Mouse (Mus musculus) CH12.LX (cell line): ENCODE results near the gene Nxnl2. TPM values are rescaled to one million over a fixed set of nuclear protein-coding genes. Genes with fewer than 3 reads are reported as not detected.

Experiments used
- DNase-seq: peaks from one replicate; pipeline ENCODE4 v3.0.0-alpha.2; 2013; ENCODE audit errors: extremely low read depth
- H3K27ac ChIP-seq: 2 replicates; pipeline ENCODE4 v1.5.1; 2012; ENCODE audit warnings: low read depth, mild to moderate bottlenecking, control low read depth, moderate library complexity; ENCODE audit not compliant: insufficient read depth
- H3K27me3 ChIP-seq: replicated peaks from 2 replicates; pipeline ENCODE3; 2012; ENCODE audit warnings: inconsistent platforms
- H3K36me3 ChIP-seq, 2 experiments: replicated peaks in 1 of 2; 2 replicates each; pipeline versions ENCODE3 to v1.6.1; 2012; ENCODE audit warnings: inconsistent platforms in 1 of 2, low read length in 1 of 2, mild to moderate bottlenecking in 1 of 2, mixed read lengths in 1 of 2, moderate library complexity in 1 of 2; ENCODE audit not compliant: control insufficient read depth in 1 of 2, insufficient read depth in 1 of 2
- H3K4me1 ChIP-seq, 2 experiments: 2 replicates each; pipeline ENCODE4 v1.6.1; 2012; ENCODE audit warnings: inconsistent platforms in 1 of 2, moderate library complexity in 1 of 2; ENCODE audit not compliant: insufficient read depth in 2 of 2, control insufficient read depth in 1 of 2
- H3K4me2 ChIP-seq: 2 replicates; pipeline ENCODE4 v1.6.1; 2012; ENCODE audit warnings: low read depth, mild to moderate bottlenecking, control low read depth; ENCODE audit not compliant: poor library complexity, insufficient read depth, severe bottlenecking
- H3K4me3 ChIP-seq, 3 experiments: fragments of 150-350 bp in 1 of 3; sonication (generic) in 1 of 3; replicated peaks in 1 of 3; 2 replicates each; pipeline versions ENCODE3 to v1.5.1; 2011 to 2012; ENCODE audit warnings: low read depth in 2 of 3, low read length in 2 of 3, mild to moderate bottlenecking in 2 of 3, moderate library complexity in 2 of 3, control low read depth in 1 of 3, improper control_type of control experiment in 1 of 3, inconsistent platforms in 1 of 3, mixed read lengths in 1 of 3; ENCODE audit not compliant: poor library complexity in 1 of 3
- H3K79me2 ChIP-seq: replicated peaks from 2 replicates; pipeline ENCODE4 v1.6.1; 2012; ENCODE audit warnings: mild to moderate bottlenecking, moderate library complexity; ENCODE audit not compliant: control insufficient read depth, poor library complexity, insufficient read depth, severe bottlenecking; ENCODE audit errors: extremely low read depth
- H3K9ac ChIP-seq: 2 replicates; pipeline ENCODE4 v1.6.1; 2012; ENCODE audit warnings: low read depth, mild to moderate bottlenecking, control low read depth, moderate library complexity; ENCODE audit not compliant: insufficient read depth
- H3K9me3 ChIP-seq: replicated peaks from 2 replicates; pipeline ENCODE3; 2012; ENCODE audit warnings: low read length, inconsistent platforms, mixed read lengths
- CHD2 ChIP-seq: IDR thresholded peaks from 2 replicates; pipeline ENCODE4 v1.6.1; 2011; ENCODE audit warnings: low read length, improper control_type of control experiment
- E2F4 ChIP-seq: IDR thresholded peaks from 2 replicates; pipeline ENCODE4 v1.6.1; 2011; ENCODE audit warnings: low read depth, low read length, improper control_type of control experiment; ENCODE audit not compliant: insufficient replicate concordance
- ELF1 ChIP-seq: IDR thresholded peaks from 2 replicates; pipeline ENCODE4 v1.6.1; 2014; ENCODE audit warnings: low read depth, mild to moderate bottlenecking, inconsistent platforms, low read length, improper control_type of control experiment
- EP300 ChIP-seq: IDR thresholded peaks from 2 replicates; pipeline ENCODE4 v1.6.1; 2011; ENCODE audit warnings: low read length, improper control_type of control experiment
- ETS1 ChIP-seq: conservative IDR thresholded peaks from 2 replicates; pipeline ENCODE4 v1.6.1; 2012; ENCODE audit warnings: low read depth, mild to moderate bottlenecking, inconsistent platforms, low read length, improper control_type of control experiment, moderate library complexity
- GABPA ChIP-seq: IDR thresholded peaks from 2 replicates; pipeline ENCODE4 v1.6.1; 2012; ENCODE audit warnings: low read depth, low read length, improper control_type of control experiment, inconsistent platforms; ENCODE audit not compliant: insufficient replicate concordance
- JUND ChIP-seq: conservative IDR thresholded peaks from 2 replicates; pipeline ENCODE4 v1.6.1; 2011; ENCODE audit warnings: low read depth, low read length, improper control_type of control experiment
- MAFK ChIP-seq: IDR thresholded peaks from 2 replicates; pipeline ENCODE4 v1.6.1; 2011; ENCODE audit warnings: low read length, improper control_type of control experiment; ENCODE audit not compliant: insufficient replicate concordance
- MAX ChIP-seq: IDR thresholded peaks from 2 replicates; pipeline ENCODE4 v1.6.1; 2011; ENCODE audit warnings: low read length, improper control_type of control experiment
- MAZ ChIP-seq: IDR thresholded peaks from 2 replicates; pipeline ENCODE4 v1.6.1; 2012; ENCODE audit warnings: low read depth, mild to moderate bottlenecking, inconsistent platforms, low read length, improper control_type of control experiment, moderate library complexity
- MXI1 ChIP-seq: IDR thresholded peaks from 2 replicates; pipeline ENCODE4 v1.6.1; 2011; ENCODE audit warnings: mild to moderate bottlenecking, low read depth, low read length, improper control_type of control experiment
- NELFE ChIP-seq: IDR thresholded peaks from 2 replicates; pipeline ENCODE4 v1.6.1; 2011; ENCODE audit warnings: low read depth, low read length, improper control_type of control experiment
- NRF1 ChIP-seq: IDR thresholded peaks from 2 replicates; pipeline ENCODE4 v1.6.1; 2014; ENCODE audit warnings: low read depth, mild to moderate bottlenecking, inconsistent platforms, low read length, improper control_type of control experiment, moderate library complexity
- PAX5 ChIP-seq: IDR thresholded peaks from 2 replicates; pipeline ENCODE4 v1.6.1; 2012; ENCODE audit warnings: low read length, inconsistent platforms, mixed read lengths
- RAD21 ChIP-seq: IDR thresholded peaks from 2 replicates; pipeline ENCODE4 v1.6.1; 2011; ENCODE audit warnings: low read depth, mild to moderate bottlenecking, low read length, improper control_type of control experiment, moderate library complexity
- SMC3 ChIP-seq: IDR thresholded peaks from 2 replicates; pipeline ENCODE4 v1.6.1; 2011; ENCODE audit warnings: low read depth, low read length, improper control_type of control experiment
- USF1 ChIP-seq: IDR thresholded peaks from 2 replicates; pipeline ENCODE4 v1.6.1; 2014; ENCODE audit warnings: low read depth, mild to moderate bottlenecking, inconsistent platforms, low read length, improper control_type of control experiment
- USF2 ChIP-seq: conservative IDR thresholded peaks from 2 replicates; pipeline ENCODE4 v1.6.1; 2011; ENCODE audit warnings: low read depth, low read length, improper control_type of control experiment
- ZKSCAN1 ChIP-seq: IDR thresholded peaks from 2 replicates; pipeline ENCODE4 v1.6.1; 2012; ENCODE audit warnings: low read depth, inconsistent platforms, low read length, improper control_type of control experiment, borderline replicate concordance
- dilution Hi-C: fragments of 300-500 bp; cut with MboI; formaldehyde crosslinking; loops from 2 replicates; pipeline ENCODE4 v1.14.3; 2020; ENCODE audit warnings: low sequenced_read_pairs; ENCODE audit not compliant: extremely low pct_unique_long_range_greater_than_20kb, extremely low pct_ligation_motif_present
- in situ Hi-C: fragments of 300-500 bp; cut with MboI; formaldehyde crosslinking; loops from 3 replicates; pipeline ENCODE4 v1.14.3; 2019; ENCODE audit warnings: low sequenced_read_pairs, low pct_ligation_motif_present, low pct_unique_long_range_greater_than_20kb, mixed read lengths
- polyA plus RNA-seq: library from polyadenylated mRNA; unstranded; fragments of >175 nt; gene quantifications from 2 replicates; pipeline ENCODE4 v1.2.1, GENCODE M21; 2012; ENCODE audit warnings: low read depth; ENCODE audit not compliant: insufficient read length
- total RNA-seq, 2 experiments: library from RNA; depleted of rRNA; stranded (reverse); fragments of 300-350 nt in 1 of 2; fragments of >200 nt in 1 of 2; gene quantifications; 2 replicates each; pipeline ENCODE4 v1.2.3; 2012 to 2014

Nxnl2 gene
- total and polyA plus RNA-seq, 3 experiments, result 0.21 TPM; not detected in 2

DNA sequence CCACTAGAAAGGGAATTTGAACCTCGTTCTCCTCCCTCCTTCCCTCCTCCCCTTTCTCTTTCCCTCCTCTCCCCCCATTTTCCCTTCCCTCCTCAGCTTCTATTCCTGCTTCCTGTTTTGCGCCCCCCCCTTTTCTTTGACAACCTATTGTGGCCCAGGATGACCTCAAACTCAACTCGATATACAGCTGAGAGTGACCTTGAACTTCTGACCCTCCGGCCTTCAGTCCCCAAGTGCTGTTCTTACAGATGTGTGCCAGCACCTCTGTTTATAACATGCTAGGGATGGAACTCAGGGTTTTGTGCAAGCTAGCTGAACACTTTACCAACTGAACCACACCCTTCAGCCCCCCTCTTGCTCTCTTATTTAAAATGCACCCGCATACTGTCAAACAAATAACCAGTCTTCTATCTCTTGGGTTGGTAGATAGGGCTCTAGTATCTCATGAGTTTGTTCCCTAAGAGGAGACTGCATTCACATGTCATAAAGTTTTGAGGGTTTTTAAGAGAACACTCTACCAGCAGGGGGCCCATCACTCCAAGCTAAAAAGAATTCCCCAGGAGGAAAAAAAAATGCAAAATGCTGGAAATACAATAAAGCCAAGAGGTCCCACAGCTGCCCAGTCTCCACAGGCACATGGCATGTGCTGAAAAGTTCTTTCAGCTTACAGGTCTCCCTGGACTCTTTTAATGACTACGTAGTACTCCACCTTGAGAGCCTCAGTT is 20.8 kb downstream of the Nxnl2 start (continued):
- TF ChIP-seq USF2 (no peak), NRF1 (no peak)

- peaks cover 2 to 14% of the 10 kb centered on the region in 2 experiments; a peak in 3 of 4 replicates for H3K4me1 ChIP-seq
- no peak overlapping the region for H3K4me2 ChIP-seq
- no peak for DNase-seq
- no peak overlapping the region for H3K9ac ChIP-seq
- H3K36me3 ChIP-seq, result no peaks in the 10 kb centered on the region
- no peak overlapping the region for H3K4me3 ChIP-seq
- peaks cover 2% of the 10 kb centered on the region for H3K9me3 ChIP-seq
- dilution Hi-C loops, result no loop called here
- in situ Hi-C loops, result loop anchor here (25.0 kb wide), 1 partner anchor 418 kb away; no protein-coding TSS in a partner anchor
- no peak for TF ChIP-seq GABPA
- no peak for TF ChIP-seq NELFE
- no peak for TF ChIP-seq JUND
- no peak for TF ChIP-seq MAZ
- TF ChIP-seq MAX, result no peak
- no peak for TF ChIP-seq USF1
- no peak for TF ChIP-seq PAX5
- TF ChIP-seq ELF1, result no peak
- no peak for TF ChIP-seq MAFK
- TF ChIP-seq EP300, result no peak
- TF ChIP-seq E2F4, result no peak
- TF ChIP-seq MXI1, result no peak
- no peak for TF ChIP-seq ZKSCAN1
- TF ChIP-seq, all 38 proteins: peak for 0
- H3K27me3 ChIP-seq, result no peaks in the 10 kb centered on the region
- H3K27ac ChIP-seq, result no peak overlapping the region
- H3K79me2 ChIP-seq, result no peaks in the 10 kb centered on the region
These were observed 23.1 kb downstream of the Nxnl2 start for GRCm38 (mm10) chr13:51193893-51194292.

DNA sequence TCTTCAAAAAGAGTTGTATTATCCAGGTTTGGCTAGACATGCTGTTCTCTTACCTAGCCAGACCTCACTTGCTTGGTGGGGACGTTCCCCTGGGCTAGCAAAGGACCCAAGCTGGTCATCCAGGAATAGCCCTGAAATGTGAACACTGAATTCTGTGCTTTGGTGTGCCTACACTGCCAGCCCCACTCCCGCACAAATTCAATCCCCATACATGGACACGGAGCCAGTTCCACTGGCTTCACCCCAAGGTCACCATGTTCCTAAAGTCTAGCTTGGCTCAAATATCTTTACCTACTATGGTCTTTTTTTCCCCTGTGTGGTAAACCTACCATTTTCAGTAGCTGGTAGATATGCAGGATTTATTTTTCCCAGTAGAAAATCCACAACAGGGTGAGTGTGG is 26.9 kb downstream of the Nxnl2 start:
- in situ Hi-C loops, result loop anchor here (25.0 kb wide), 1 partner anchor 415 kb away; no protein-coding TSS in a partner anchor
- H3K27me3 ChIP-seq, result no peaks in the 10 kb centered on the region
- no peaks in the 10 kb centered on the region for H3K36me3 ChIP-seq
- H3K4me2 ChIP-seq, result no peak overlapping the region
- no peak for DNase-seq
- H3K9ac ChIP-seq, result no peak overlapping the region
- TF ChIP-seq RAD21 (no peak), SMC3 (no peak), E2F4 (no peak), NRF1 (no peak), USF1 (no peak), USF2 (no peak), ZKSCAN1 (no peak), ETS1 (no peak), CHD2 (no peak)
- no peak overlapping the region for H3K27ac ChIP-seq
- H3K9me3 ChIP-seq, result peaks cover 3% of the 10 kb centered on the region
- H3K79me2 ChIP-seq, result no peaks in the 10 kb centered on the region
- H3K4me3 ChIP-seq, result no peak overlapping the region
- dilution Hi-C loops, result no loop called here
- H3K4me1 ChIP-seq, result peaks cover 2 to 12% of the 10 kb centered on the region in 2 experiments; a peak in 3 of 4 replicates
